Mouse (Mus musculus) liver, postnatal 0 days (tissue): Measurements from ENCODE around the gene Clmp. TPM values are rescaled to one million over a fixed set of nuclear protein-coding genes. Genes with fewer than 3 reads are reported as not detected.

Source experiments
- ATAC-seq: fragments of 200-750 bp; cut with Nextera tagmentation; 2 replicates; pipeline ENCODE4 v1.8.0; 2017; ENCODE audit warnings: mild to moderate bottlenecking, moderate library complexity
- DNase-seq: peaks from one replicate; pipeline ENCODE4 v3.0.0-alpha.2; 2016
- H3K27ac ChIP-seq: fragments of 300-500 bp; sonication (generic); 2 replicates; pipeline ENCODE4 v1.5.1; 2014; ENCODE audit warnings: antibody characterized with exemption, moderate library complexity, mild to moderate bottlenecking, low read depth
- H3K27me3 ChIP-seq: fragments of 300-500 bp; sonication (generic); 2 replicates; pipeline ENCODE4 v1.6.1; 2014; ENCODE audit warnings: low read length, control low read depth, mixed read lengths; ENCODE audit not compliant: insufficient read depth
- H3K36me3 ChIP-seq: fragments of 300-500 bp; sonication (generic); replicated peaks from 2 replicates; pipeline ENCODE4 v1.6.1; 2014; ENCODE audit warnings: mild to moderate bottlenecking, control low read depth, low read length, moderate library complexity, mixed read lengths; ENCODE audit not compliant: insufficient read depth
- H3K4me1 ChIP-seq: fragments of 300-500 bp; sonication (generic); 2 replicates; pipeline ENCODE4 v1.6.1; 2014; ENCODE audit warnings: antibody characterized with exemption, mild to moderate bottlenecking, control low read depth; ENCODE audit not compliant: insufficient read depth
- H3K4me2 ChIP-seq: fragments of 300-500 bp; sonication (generic); 2 replicates; pipeline ENCODE4 v1.6.1; 2014; ENCODE audit warnings: low read depth, mild to moderate bottlenecking, low read length, moderate library complexity, mixed read lengths
- H3K4me3 ChIP-seq: fragments of 300-500 bp; sonication (generic); 2 replicates; pipeline ENCODE4 v1.5.1; 2014; ENCODE audit warnings: low read depth, low read length
- H3K9ac ChIP-seq: fragments of 300-500 bp; sonication (generic); replicated peaks from 2 replicates; pipeline ENCODE4 v1.6.1; 2014; ENCODE audit warnings: mild to moderate bottlenecking, moderate library complexity
- H3K9me3 ChIP-seq: fragments of 300-500 bp; sonication (generic); 2 replicates; pipeline ENCODE4 v1.6.1; 2016; ENCODE audit warnings: mild to moderate bottlenecking, control low read depth, low read length, mixed read lengths
- CTCF ChIP-seq: sonication (generic); IDR thresholded peaks from 2 replicates; pipeline ENCODE4 v1.5.1; 2016; ENCODE audit warnings: antibody characterized with exemption, low read depth
- EP300 ChIP-seq: IDR thresholded peaks from 2 replicates; pipeline ENCODE4 v1.6.1; 2016; ENCODE audit warnings: antibody characterized with exemption, low read depth, mild to moderate bottlenecking
- WGBS: fragments of 180-500 bp; shearing (Covaris S2); extraction: QIAGEN DNeasy Blood & Tissue Kit; methylation state at CpG from one replicate; pipeline ENCODE4 v1.1.7; 2014; ENCODE audit not compliant: insufficient replicate concordance; 5-methylcytosine and 5-hydroxymethylcytosine counted together
- polyA plus RNA-seq: library from polyadenylated mRNA; unstranded; fragments of >200 nt; fragmentation: Nextera tagmentation; extraction: Ambion mirVana; gene quantifications from 2 replicates; pipeline ENCODE4 v1.2.1, GENCODE M21; 2015

Clmp gene
- polyA plus RNA-seq, 1 experiment from 2014 or later = 1.8 TPM

- Histone ChIP-seq H3K27ac (0 out of 2 replicates have a peak overlapping the region, but pooled peaks have one; percentile 0), H3K36me3 (no peaks in the 10 kb centered on the region), H3K4me2 (no peak overlapping the region), H3K4me3 (no peak overlapping the region), H3K27me3 (no peaks in the 10 kb centered on the region), H3K9me3 (no peaks in the 10 kb centered on the region), H3K9ac (no peak overlapping the region), H3K4me1 (no peaks in the 10 kb centered on the region; the same call in 1 of the 2 replicates)
- DNase-seq (peak; percentile 22), ATAC-seq (peak; percentile 71; the same call in 1 of the 2 replicates)
- 48% methylated on average over 4 of the region's 4 CpGs for WGBS
- TF ChIP-seq EP300 (no peak), CTCF (no peak)
Measured at GRCm38 (mm10) chr9:40711654-40712053, 25.9 kb downstream of the Clmp start.

- no peak overlapping the region for H3K4me3 ChIP-seq
- no peaks in the 10 kb centered on the region for H3K27me3 ChIP-seq
- no peak overlapping the region for H3K9ac ChIP-seq
- no peak for DNase-seq
- no peak for ATAC-seq
- H3K4me1 ChIP-seq = no peaks in the 10 kb centered on the region
- no peak overlapping the region for H3K27ac ChIP-seq
- TF ChIP-seq EP300 (no peak), CTCF (no peak)
- 60% methylated on average over 18 of the region's 18 CpGs for WGBS
- no peaks in the 10 kb centered on the region for H3K9me3 ChIP-seq
- no peak overlapping the region for H3K4me2 ChIP-seq
- no peaks in the 10 kb centered on the region for H3K36me3 ChIP-seq
Measured at GRCm38 (mm10) chr9:40717182-40717874, 31.6 kb downstream of the Clmp start.

- H3K4me1 ChIP-seq = no peaks in the 10 kb centered on the region
- H3K36me3 ChIP-seq = no peaks in the 10 kb centered on the region
- no peak for DNase-seq
- WGBS = 26% methylated on average over 7 of the region's 7 CpGs
- no peak for ATAC-seq
- TF ChIP-seq CTCF (no peak), EP300 (no peak)
- H3K27ac ChIP-seq = no peak overlapping the region
- no peak overlapping the region for H3K4me3 ChIP-seq
- no peaks in the 10 kb centered on the region for H3K27me3 ChIP-seq
- no peaks in the 10 kb centered on the region for H3K9me3 ChIP-seq
- no peak overlapping the region for H3K9ac ChIP-seq
- H3K4me2 ChIP-seq = no peak overlapping the region
Measured at GRCm38 (mm10) chr9:40717875-40718185, 32.1 kb downstream of the Clmp start.

- Histone ChIP-seq H3K9me3 (no peaks in the 10 kb centered on the region), H3K4me2 (no peak overlapping the region), H3K4me3 (no peak overlapping the region), H3K9ac (no peak overlapping the region), H3K27ac (no peak overlapping the region), H3K27me3 (no peaks in the 10 kb centered on the region), H3K36me3 (no peaks in the 10 kb centered on the region), H3K4me1 (no peaks in the 10 kb centered on the region)
- TF ChIP-seq CTCF = no peak
- no peak for TF ChIP-seq EP300
- 65% methylated on average over 7 of the region's 7 CpGs for WGBS
- DNase-seq (no peak), ATAC-seq (no peak)
Measured at GRCm38 (mm10) chr9:40720881-40721280, 35.1 kb downstream of the Clmp start.

GRCm38 (mm10) chr9:40723311-40723772 is 37.6 kb downstream of the Clmp start:
- ATAC-seq (no peak), DNase-seq (no peak)
- Histone ChIP-seq H3K27me3 (no peaks in the 10 kb centered on the region), H3K9me3 (no peaks in the 10 kb centered on the region), H3K9ac (no peak overlapping the region), H3K4me3 (no peak overlapping the region), H3K4me2 (no peak overlapping the region), H3K4me1 (no peaks in the 10 kb centered on the region), H3K36me3 (no peaks in the 10 kb centered on the region), H3K27ac (no peak overlapping the region)
- TF ChIP-seq EP300 (no peak), CTCF (no peak)
- WGBS = 61% methylated on average over 2 of the region's 2 CpGs

- Histone ChIP-seq H3K9ac (no peak overlapping the region), H3K4me3 (no peak overlapping the region), H3K4me1 (no peaks in the 10 kb centered on the region), H3K27ac (no peak overlapping the region), H3K4me2 (no peak overlapping the region), H3K9me3 (no peaks in the 10 kb centered on the region), H3K36me3 (no peaks in the 10 kb centered on the region), H3K27me3 (no peaks in the 10 kb centered on the region)
- ATAC-seq = no peak
- DNase-seq = no peak
- TF ChIP-seq CTCF (no peak), EP300 (no peak)
- WGBS = 59% methylated on average over 5 of the region's 5 CpGs
Measured at GRCm38 (mm10) chr9:40724978-40725377, 39.2 kb downstream of the Clmp start.
